Mouse (Mus musculus): ENCODE results near the gene Trpm1.

GRCm38 (mm10) chr7:64215613-64216012, 62.0 kb downstream of the Trpm1 start:
- TF ChIP-seq CTCF (IDR thresholded peaks at IDR 0.05; ENCODE audit: control insufficient read depth, insufficient read depth, low read length): no peak
- TF ChIP-seq POLR2A (IDR thresholded peaks at IDR 0.05; ENCODE audit: borderline replicate concordance, control insufficient read depth, low read depth, low read length): no peak

All from bone marrow, adult 2 months (tissue).